8 mouse cellular contexts compared by ENCODE assay signal in the genomic region with DNA sequence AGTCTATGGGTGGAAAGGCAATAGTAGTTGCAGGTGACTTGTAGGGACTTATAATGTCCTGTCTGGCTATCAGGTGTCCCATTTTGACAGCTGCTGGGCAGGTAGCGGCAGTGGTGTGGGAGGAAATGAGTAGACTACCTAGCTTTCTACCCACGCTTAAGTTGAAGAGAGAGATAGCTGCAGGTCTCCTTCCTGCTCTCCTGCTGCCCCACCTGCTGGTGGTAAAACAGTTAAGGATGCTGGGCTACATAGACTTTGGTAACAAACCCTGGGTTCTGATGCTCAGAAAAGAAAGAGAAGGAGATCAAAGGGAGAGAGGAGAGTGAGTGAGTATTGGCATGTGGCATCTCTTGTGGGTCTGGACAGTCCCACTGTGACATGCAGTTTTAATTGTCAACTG.
DNase-seq lines count a peak whose midpoint lies in the region; ATAC-seq lines count a peak whose summit lies in the region.

No protein-coding gene starts in this region.

- peaks cover 10% of the 10 kb centered on the region; the same call in 1 of the 2 replicates for H3K9me3 ChIP-seq in embryonic facial prominence, embryonic 10.5 days

- no peaks in the 10 kb centered on the region for H3K27me3 ChIP-seq in embryonic facial prominence, embryonic 10.5 days (replicated peaks; ENCODE audit: low read depth, poor library complexity, severe bottlenecking)

- peak; percentile 10 for DNase-seq in gastrocnemius, postnatal 14 days
- DNase-seq in gastrocnemius, adult 8-10 months (ENCODE audit: low spot score in 2 of 2): no peak
- peak; percentile 9 to 53 for DNase-seq in natural killer cell, adult 2 months (ENCODE audit: low spot score in 2 of 2)
- DNase-seq in embryonic facial prominence, embryonic 10.5 days (ENCODE audit: low spot score): no peak
- DNase-seq in left cerebral cortex, adult 9 months (ENCODE audit: low spot score in 2 of 2): no peak
- DNase-seq in cerebellum, adult 8-10 months: no peak

- no peaks in the 10 kb centered on the region for H3K36me3 ChIP-seq in embryonic facial prominence, embryonic 10.5 days (replicated peaks)

- no peak overlapping the region for H3K4me3 ChIP-seq in embryonic facial prominence, embryonic 10.5 days

- 67% methylated on average over 2 of the region's 2 CpGs for WGBS in embryonic facial prominence, embryonic 10.5 days

- H3K4me1 ChIP-seq in embryonic facial prominence, embryonic 10.5 days: 0 out of 2 replicates have a peak, but pooled peaks cover 4% of the 10 kb centered on the region

- peak; percentile 94 for ATAC-seq in CD4-positive, CD25-positive, alpha-beta regulatory T cell, adult 4 months
- peak; percentile 96 for ATAC-seq in inflammation-experienced regulatory T-cells, adult 6 months

- H3K27ac ChIP-seq in embryonic facial prominence, embryonic 10.5 days (replicated peaks): no peak overlapping the region

- intact Hi-C loops in gastrocnemius, postnatal 14 days (cut with DNase I; ENCODE audit: low total_unique reads): no loop called here

Comparison
In these comparisons a context has a peak if more than half of its experiments do, and no peak if none do; other contexts are left out.
1. DNase-seq: peak in gastrocnemius, postnatal 14 days (single experiment) and natural killer cell, adult 2 months (2 of 2); none in gastrocnemius, adult 8-10 months (0 of 2), embryonic facial prominence, embryonic 10.5 days (single experiment), left cerebral cortex, adult 9 months (0 of 2) and cerebellum, adult 8-10 months (single experiment).